Mouse (Mus musculus) stomach, embryonic 14.5 days (tissue): ENCODE results near the gene Skap2. TPM values are rescaled to one million over a fixed set of nuclear protein-coding genes. Genes with fewer than 3 reads are reported as not detected.
A peak's percentile ranks its signal among the peaks of the same experiment; 100 is the strongest.

ENCODE experiments used
- ATAC-seq: fragments of 200-750 bp; cut with Nextera tagmentation; 2 replicates; pipeline ENCODE4 v1.8.0; 2017; ENCODE audit warnings: low read depth, moderate TSS enrichment; ENCODE audit not compliant: insufficient number of reproducible peaks, insufficient read depth, low FRiP score
- H3K27ac ChIP-seq: fragments of 300-500 bp; sonication (generic); 2 replicates; pipeline ENCODE4 v1.5.1; 2014; ENCODE audit warnings: mild to moderate bottlenecking, low read length, moderate library complexity, mixed read lengths
- H3K27me3 ChIP-seq: fragments of 300-500 bp; sonication (generic); 2 replicates; pipeline ENCODE4 v1.6.1; 2014; ENCODE audit warnings: low read length, control low read depth, mixed read lengths; ENCODE audit not compliant: control insufficient read depth, insufficient read depth
- H3K36me3 ChIP-seq: fragments of 300-500 bp; sonication (generic); 2 replicates; pipeline ENCODE4 v1.6.1; 2014; ENCODE audit warnings: mild to moderate bottlenecking, control low read depth, low read length, moderate library complexity, mixed read lengths; ENCODE audit not compliant: control insufficient read depth, insufficient read depth
- H3K4me1 ChIP-seq: fragments of 300-500 bp; sonication (generic); 2 replicates; pipeline ENCODE4 v1.6.1; 2014; ENCODE audit warnings: low read length, control low read depth, mixed read lengths; ENCODE audit not compliant: control insufficient read depth, insufficient read depth
- H3K4me2 ChIP-seq: fragments of 300-500 bp; sonication (generic); replicated peaks from 2 replicates; pipeline ENCODE4 v1.6.1; 2014; ENCODE audit warnings: low read depth, low read length, control low read depth
- H3K4me3 ChIP-seq: fragments of 300-500 bp; sonication (generic); 2 replicates; pipeline ENCODE4 v1.5.1; 2014; ENCODE audit warnings: low read depth, low read length, control low read depth
- H3K9ac ChIP-seq: fragments of 300-500 bp; sonication (generic); replicated peaks from 2 replicates; pipeline ENCODE4 v1.6.1; 2014; ENCODE audit warnings: low read depth, mild to moderate bottlenecking, control low read depth, low read length, moderate library complexity, mixed read lengths
- H3K9me3 ChIP-seq: fragments of 300-500 bp; sonication (generic); 2 replicates; pipeline ENCODE4 v1.6.1; 2016; ENCODE audit warnings: low read depth, low read length, control low read depth; ENCODE audit not compliant: control insufficient read depth
- WGBS: fragments of 180-500 bp; shearing (Covaris S2); extraction: QIAGEN DNeasy Blood & Tissue Kit; methylation state at CpG from one replicate; pipeline ENCODE4 v1.1.7; 2014; 5-methylcytosine and 5-hydroxymethylcytosine counted together
- polyA plus RNA-seq: library from polyadenylated mRNA; unstranded; fragments of >200 nt; fragmentation: Nextera tagmentation; extraction: Ambion mirVana; gene quantifications from 2 replicates; pipeline ENCODE4 v1.2.1, GENCODE M21; 2014

Skap2 gene
- polyA plus RNA-seq, 1 experiment from 2014 or later = 49.1 TPM

GRCm38 (mm10) chr6:51880778-51881177 is 131.6 kb downstream of the Skap2 start:
- WGBS = 45% methylated on average over 6 of the region's 6 CpGs
- H3K4me3 ChIP-seq = no peak overlapping the region
- 0 out of 2 replicates have a peak, but pooled peaks have one; percentile 33 for ATAC-seq

DNA sequence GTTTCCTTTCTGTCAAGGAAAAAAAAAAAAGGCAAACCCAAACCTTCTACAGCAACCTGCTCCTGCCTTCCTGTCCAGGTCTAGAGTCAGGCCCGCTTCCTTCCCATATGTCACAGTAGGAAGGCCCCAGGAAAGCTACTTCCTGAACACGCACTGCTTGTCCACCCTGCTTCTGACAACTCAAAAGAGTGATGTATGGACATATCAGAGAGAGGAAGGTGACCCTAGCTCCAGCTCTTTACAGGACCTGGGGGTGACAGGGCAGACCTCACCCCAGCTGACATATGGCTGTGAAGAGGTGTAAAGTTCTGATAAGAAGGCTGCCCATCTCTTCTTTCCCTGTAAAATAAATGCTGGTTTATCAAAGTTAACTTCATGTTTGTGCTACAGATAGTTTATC is 133.8 kb downstream of the Skap2 start:
- Histone ChIP-seq H3K9ac (no peak overlapping the region), H3K27ac (no peak overlapping the region), H3K9me3 (no peaks in the 10 kb centered on the region), H3K36me3 (no peaks in the 10 kb centered on the region), H3K4me3 (no peak overlapping the region), H3K4me1 (peaks cover 21% of the 10 kb centered on the region), H3K4me2 (no peak overlapping the region), H3K27me3 (no peaks in the 10 kb centered on the region)
- WGBS = 86% methylated on average over 2 of the region's 2 CpGs
- no peak for ATAC-seq

More at GRCm38 (mm10) chr6:51880778-51881177, 131.6 kb downstream of the Skap2 start:
- no peak overlapping the region for H3K9ac ChIP-seq
- H3K9me3 ChIP-seq = no peaks in the 10 kb centered on the region
- H3K4me2 ChIP-seq = peak overlapping the region; percentile 5; the same call in 1 of the 2 replicates
- H3K27ac ChIP-seq = peak overlapping the region; percentile 73; the same call in 1 of the 2 replicates
- peaks cover 20% of the 10 kb centered on the region for H3K4me1 ChIP-seq
- no peaks in the 10 kb centered on the region for H3K36me3 ChIP-seq
- H3K27me3 ChIP-seq = no peaks in the 10 kb centered on the region

- no peak for ATAC-seq
Measured at GRCm38 (mm10) chr6:51876841-51877553, 135.4 kb downstream of the Skap2 start.

DNA sequence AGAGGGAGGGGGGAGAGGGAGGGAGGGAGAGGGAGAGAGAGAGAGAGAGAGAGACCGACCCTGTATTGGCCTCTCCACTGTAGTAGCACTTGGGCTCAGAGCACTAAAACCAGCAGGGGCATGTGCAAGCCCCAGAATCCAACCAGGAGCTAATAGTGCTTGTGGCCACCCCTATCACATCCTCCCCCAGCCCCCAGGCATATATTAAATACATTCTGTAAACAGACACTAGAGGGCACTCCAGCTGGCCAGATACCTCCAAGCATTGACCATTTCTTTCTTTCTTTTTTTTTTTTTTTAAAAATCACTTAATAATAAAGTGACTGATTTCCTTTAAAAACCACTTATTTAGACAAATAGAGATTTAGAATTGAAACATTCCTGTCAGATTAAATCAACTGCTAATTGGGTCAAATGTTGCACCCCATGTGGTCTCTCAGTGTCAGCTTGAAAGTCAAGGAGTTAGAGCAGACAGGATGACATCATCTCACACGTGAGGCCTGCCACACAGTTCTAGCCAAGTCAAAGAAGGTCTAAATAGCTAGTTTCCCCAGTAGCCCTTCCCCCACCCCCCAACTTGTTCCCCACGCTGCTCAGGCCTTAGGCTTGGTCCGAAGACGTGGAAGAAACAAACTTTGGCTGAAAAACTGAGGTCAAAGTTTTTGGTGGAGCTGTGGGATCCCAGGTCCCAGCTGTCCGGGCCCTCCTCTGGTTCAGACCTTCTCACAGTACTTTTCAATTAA is 136.3 kb downstream of the Skap2 start:
- Histone ChIP-seq H3K9ac (no peak overlapping the region), H3K4me3 (no peak overlapping the region), H3K9me3 (no peaks in the 10 kb centered on the region), H3K4me1 (peaks cover 13% of the 10 kb centered on the region), H3K27me3 (no peaks in the 10 kb centered on the region), H3K36me3 (no peaks in the 10 kb centered on the region), H3K4me2 (no peak overlapping the region), H3K27ac (no peak overlapping the region)
- WGBS = 27% methylated on average over 6 of the region's 6 CpGs
- no peak for ATAC-seq

More at GRCm38 (mm10) chr6:51876841-51877553, 135.4 kb downstream of the Skap2 start:
- H3K4me3 ChIP-seq = no peak overlapping the region
- H3K9me3 ChIP-seq = no peaks in the 10 kb centered on the region
- no peaks in the 10 kb centered on the region for H3K36me3 ChIP-seq
- no peak overlapping the region for H3K4me2 ChIP-seq
- no peaks in the 10 kb centered on the region for H3K27me3 ChIP-seq
- no peak overlapping the region for H3K9ac ChIP-seq
- H3K27ac ChIP-seq = no peak overlapping the region
- peaks cover 14% of the 10 kb centered on the region for H3K4me1 ChIP-seq
- 71% methylated on average over 13 of the region's 13 CpGs for WGBS

DNA sequence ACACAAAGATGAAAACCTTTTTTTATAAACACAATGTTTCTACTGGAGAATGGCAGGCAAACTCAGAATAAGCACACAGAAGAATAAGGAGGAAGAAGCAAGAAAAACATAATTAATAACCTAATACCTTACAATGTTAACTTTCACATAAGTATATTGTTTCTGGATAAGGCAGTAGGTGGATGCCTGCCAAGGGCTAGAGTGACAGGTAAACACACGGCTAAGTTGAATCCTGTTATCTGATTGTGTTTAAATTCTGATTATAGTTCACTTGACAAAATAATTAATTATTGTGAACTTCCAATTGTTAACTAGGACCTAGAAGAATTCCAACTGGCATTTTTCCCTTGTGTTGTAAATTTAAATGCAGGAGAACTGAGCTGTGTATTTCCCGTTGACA is 138.3 kb downstream of the Skap2 start:
- H3K9ac ChIP-seq = no peak overlapping the region
- H3K36me3 ChIP-seq = no peaks in the 10 kb centered on the region
- no peaks in the 10 kb centered on the region for H3K27me3 ChIP-seq
- H3K9me3 ChIP-seq = no peaks in the 10 kb centered on the region
- ATAC-seq = no peak
- no peak overlapping the region for H3K27ac ChIP-seq
- 34% methylated on average over 2 of the region's 2 CpGs for WGBS
- no peak overlapping the region for H3K4me2 ChIP-seq
- H3K4me1 ChIP-seq = peaks cover 6% of the 10 kb centered on the region
- no peak overlapping the region for H3K4me3 ChIP-seq

DNA sequence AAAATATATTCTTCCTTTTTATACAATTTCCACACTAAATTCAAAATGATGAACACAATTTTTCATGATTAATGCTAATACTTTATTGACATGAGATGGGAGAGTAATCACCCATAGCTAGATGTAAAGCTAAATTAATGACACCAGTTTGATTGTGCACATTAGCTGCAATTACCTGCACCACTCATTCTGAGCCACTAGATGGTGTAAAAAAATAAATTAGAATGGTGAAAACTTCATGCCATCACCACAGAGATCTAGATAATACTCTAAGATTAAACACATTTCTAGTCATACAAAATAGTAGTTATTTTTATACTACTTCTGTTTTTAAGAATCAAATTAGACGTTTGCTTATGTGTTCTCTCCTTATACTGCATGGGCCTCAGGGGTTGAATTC is 141.2 kb downstream of the Skap2 start:
- Histone ChIP-seq H3K9me3 (no peaks in the 10 kb centered on the region), H3K27ac (no peak overlapping the region), H3K4me3 (no peak overlapping the region), H3K27me3 (no peaks in the 10 kb centered on the region), H3K4me1 (peaks cover 3% of the 10 kb centered on the region), H3K9ac (no peak overlapping the region), H3K36me3 (no peaks in the 10 kb centered on the region), H3K4me2 (no peak overlapping the region)
- 19% methylated on average over 1 of the region's 1 CpGs for WGBS
- no peak for ATAC-seq

- no peaks in the 10 kb centered on the region for H3K36me3 ChIP-seq
- no peaks in the 10 kb centered on the region for H3K27me3 ChIP-seq
- H3K9me3 ChIP-seq = no peaks in the 10 kb centered on the region
- no peak for ATAC-seq
- 39% methylated on average over 1 of the region's 1 CpGs for WGBS
- no peak overlapping the region for H3K4me3 ChIP-seq
- no peak overlapping the region for H3K4me2 ChIP-seq
- H3K27ac ChIP-seq = no peak overlapping the region
- no peaks in the 10 kb centered on the region for H3K4me1 ChIP-seq
- H3K9ac ChIP-seq = no peak overlapping the region
Measured at GRCm38 (mm10) chr6:51870294-51870693, 142.1 kb downstream of the Skap2 start.

DNA sequence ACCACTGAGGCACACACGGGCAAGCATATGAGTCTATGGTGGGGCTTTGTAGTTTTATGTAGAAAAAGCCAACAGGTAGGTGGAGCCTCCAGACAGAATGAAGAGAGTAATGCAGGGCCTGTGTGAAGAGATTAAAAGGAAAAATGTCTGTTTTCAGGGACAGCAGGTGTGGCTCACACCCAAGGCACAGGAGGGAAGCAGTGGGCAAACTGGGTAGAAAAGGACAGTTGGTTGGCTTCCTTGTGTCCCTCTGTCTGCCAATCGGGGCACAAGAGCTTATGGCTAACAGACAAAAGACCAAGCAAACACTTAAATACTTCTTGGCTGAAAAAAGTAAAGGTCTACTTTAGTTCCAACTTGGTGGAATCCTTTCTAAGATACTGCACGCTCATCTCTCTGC is 145.8 kb downstream of the Skap2 start:
- no peak overlapping the region for H3K4me3 ChIP-seq
- no peak overlapping the region for H3K27ac ChIP-seq
- H3K27me3 ChIP-seq = no peaks in the 10 kb centered on the region
- no peak overlapping the region for H3K9ac ChIP-seq
- no peaks in the 10 kb centered on the region for H3K4me1 ChIP-seq
- H3K9me3 ChIP-seq = no peaks in the 10 kb centered on the region
- WGBS = 74% methylated on average over 3 of the region's 3 CpGs
- no peaks in the 10 kb centered on the region for H3K36me3 ChIP-seq
- no peak for ATAC-seq
- no peak overlapping the region for H3K4me2 ChIP-seq
